Mouse (Mus musculus): Measurements from ENCODE around the gene Mthfd2.

The Mthfd2 gene

DNA sequence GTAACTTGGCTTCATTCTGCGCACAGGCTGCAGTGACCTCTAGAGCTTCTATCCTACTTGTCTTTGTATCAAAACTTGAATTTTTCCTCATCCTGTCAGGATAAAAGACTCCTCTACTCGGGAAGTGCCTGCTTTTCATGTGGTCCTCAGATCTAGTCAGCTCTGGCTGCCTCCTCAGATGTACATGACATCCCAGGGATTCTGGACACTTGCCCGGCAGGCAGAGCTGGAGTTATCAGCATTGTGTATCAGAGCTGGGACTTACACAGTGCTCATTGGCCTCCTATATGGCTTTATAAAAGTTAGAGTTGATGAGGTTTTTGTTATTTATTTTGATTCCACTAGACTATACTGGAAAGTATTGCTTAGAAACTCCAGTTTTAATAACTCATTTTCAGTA lies 15.7 kb upstream of the Mthfd2 start:
- DNase-seq (ENCODE audit: low read depth) = no peak

- DNase-seq (ENCODE audit: low read depth) = peak; percentile 38
Observed at GRCm38 (mm10) chr6:83327591-83328190, 2.0 kb upstream of the Mthfd2 start.

DNA sequence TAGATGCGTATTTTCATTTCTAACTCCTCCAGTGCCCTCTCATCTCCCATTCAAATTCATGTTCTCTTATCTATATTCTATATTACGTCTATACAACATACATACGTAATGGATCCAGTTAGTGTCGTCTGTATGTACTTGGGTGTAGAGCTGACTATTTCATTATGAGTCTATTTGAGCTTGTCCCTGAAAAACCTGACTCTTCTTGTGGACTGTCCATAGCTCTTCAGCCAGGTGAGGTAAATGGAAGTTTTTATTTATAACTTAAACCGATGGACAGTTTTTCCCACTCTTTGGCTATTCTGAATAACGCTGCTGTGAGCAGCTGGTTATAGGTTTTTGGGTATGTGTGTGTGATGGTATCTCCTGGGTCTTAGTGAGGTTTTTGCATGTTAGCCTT lies 1.1 kb upstream of the Mthfd2 start:
- DNase-seq (ENCODE audit: low read depth) = peak; percentile 54

DNA sequence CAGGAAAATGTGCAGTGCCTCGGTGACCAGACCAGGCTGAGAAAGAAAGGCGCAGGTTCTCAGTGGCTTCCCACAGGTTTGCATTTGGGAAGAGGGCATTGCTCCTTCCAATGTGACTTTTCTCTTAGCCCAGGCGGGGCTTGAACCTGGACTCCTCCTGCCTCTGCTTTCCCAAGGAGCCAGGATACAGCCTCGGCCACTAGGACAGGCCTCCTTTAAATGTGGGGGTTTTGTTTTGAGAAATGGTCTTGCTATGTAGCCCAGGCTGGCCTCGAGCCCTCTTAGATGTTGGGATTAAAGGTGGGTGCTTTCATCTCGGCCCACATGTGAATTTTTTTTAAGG lies 657 bp upstream of the Mthfd2 start:
- no peak for DNase-seq (ENCODE audit: low read depth)

- DNase-seq (ENCODE audit: low read depth) = no peak
Observed at GRCm38 (mm10) chr6:83323652-83324419, 1.9 kb downstream of the Mthfd2 start.

DNA sequence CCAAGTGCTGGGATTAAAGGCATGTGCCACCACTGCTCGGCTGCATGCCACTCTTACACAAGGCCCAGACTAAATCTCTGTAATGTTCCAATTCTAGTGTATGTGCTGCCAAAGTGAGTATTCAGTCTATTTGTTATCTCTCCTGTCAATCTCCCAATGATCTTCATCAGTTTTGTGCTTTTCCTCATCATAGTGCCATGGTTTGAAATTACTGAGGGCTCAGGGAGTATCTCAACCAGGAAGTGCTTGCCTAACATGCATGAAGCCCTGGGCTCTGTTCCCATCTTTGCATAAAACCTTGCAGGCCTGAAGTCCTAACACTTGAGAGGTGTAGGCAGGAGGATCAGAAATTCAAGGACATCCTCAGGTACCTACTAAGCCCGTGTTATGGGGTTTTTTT lies 2.9 kb downstream of the Mthfd2 start:
- no peak for DNase-seq (ENCODE audit: low read depth)

DNA sequence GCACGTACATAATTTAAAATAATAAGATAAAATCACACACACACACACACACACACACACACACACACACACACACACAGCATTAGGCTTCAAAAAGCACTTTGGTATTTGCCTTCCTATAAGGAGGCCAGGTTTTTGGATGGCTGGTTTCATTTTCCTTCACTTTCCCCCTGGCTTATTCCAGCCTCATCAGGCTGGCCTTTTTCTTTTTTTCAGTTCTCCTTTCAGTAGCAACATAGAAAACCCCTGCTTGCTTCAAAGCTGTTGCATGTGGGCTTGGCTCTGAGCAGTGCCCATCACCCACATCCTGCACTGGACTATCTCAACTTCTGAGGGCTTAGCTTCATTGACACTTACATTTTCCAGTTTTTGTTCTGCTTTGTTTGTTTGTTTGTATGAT lies 3.8 kb downstream of the Mthfd2 start:
- DNase-seq (ENCODE audit: low read depth) = no peak

GRCm38 (mm10) chr6:83317108-83317741 lies 8.5 kb downstream of the Mthfd2 start:
- peak; percentile 95 for DNase-seq (ENCODE audit: low read depth)

- DNase-seq (ENCODE audit: low read depth) = peak; percentile 53
Observed at GRCm38 (mm10) chr6:83316022-83316421, 9.7 kb downstream of the Mthfd2 start.

- DNase-seq (ENCODE audit: low read depth) = no peak
Observed at GRCm38 (mm10) chr6:83315293-83315692, 10.4 kb downstream of the Mthfd2 start.

GRCm38 (mm10) chr6:83312514-83312913 lies 13.2 kb downstream of the Mthfd2 start:
- peak; percentile 81 for DNase-seq (ENCODE audit: low read depth)

DNA sequence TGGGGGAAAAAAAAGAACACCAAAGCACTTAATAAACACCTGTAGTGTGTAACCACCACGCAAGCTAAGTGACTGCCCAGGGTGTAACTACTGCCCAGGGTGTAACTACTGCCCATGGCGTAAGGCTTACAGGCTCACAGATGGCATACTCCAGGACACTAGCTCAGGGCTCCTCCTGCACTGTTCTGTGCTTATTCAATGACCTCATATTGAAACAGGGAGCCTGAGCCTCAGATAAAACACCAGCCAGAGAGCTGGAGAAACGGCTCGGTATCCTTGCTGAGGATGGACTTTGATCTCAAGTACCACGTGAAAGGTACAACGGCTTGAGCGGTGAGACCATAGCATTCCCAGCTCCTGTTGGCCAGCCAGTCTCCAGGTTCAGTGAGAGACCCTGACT lies 13.7 kb downstream of the Mthfd2 start:
- DNase-seq (ENCODE audit: low read depth) = peak; percentile 66

DNA sequence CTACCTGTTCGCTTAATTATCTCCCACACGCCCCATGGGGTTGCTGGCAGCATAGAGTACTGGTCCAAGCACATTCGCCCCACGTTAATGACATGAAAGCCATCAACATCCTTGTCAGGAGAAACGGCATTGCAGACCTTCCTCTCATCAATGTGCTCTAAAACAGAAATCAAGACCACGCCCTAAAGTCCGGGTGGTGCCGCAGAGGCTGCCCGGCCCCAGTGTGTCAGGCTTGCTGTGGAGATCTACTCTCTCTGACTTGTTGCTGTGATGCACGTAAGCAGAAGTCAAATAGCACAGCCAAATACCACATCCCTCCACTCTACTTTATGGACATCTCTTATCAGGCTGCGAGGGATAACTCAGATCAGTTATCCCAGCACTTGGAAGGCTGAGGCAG lies 14.5 kb downstream of the Mthfd2 start:
- DNase-seq (ENCODE audit: low read depth) = peak; percentile 38

DNA sequence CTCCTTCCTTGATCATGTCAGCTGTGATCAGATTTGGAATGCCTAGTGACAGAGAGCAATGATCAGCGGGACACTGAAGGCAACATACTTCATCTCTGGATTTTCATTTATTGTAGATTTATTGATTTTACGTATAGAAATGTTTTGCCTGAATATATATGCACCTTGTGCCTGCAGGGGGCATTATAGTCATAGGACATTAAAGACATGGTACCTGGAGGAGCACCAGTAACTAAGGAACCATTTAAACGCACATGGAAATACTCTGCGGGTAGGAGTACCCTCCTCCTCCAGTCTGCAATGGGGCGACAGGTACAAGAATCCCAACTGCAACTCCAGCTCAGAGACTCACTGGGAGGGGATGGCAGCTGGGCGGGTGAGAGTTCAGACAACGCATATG lies 16.7 kb downstream of the Mthfd2 start:
- peak; percentile 67 for DNase-seq (ENCODE audit: low read depth)

GRCm38 (mm10) chr6:83302264-83302663 lies 23.4 kb downstream of the Mthfd2 start:
- DNase-seq (ENCODE audit: low read depth) = no peak

DNA sequence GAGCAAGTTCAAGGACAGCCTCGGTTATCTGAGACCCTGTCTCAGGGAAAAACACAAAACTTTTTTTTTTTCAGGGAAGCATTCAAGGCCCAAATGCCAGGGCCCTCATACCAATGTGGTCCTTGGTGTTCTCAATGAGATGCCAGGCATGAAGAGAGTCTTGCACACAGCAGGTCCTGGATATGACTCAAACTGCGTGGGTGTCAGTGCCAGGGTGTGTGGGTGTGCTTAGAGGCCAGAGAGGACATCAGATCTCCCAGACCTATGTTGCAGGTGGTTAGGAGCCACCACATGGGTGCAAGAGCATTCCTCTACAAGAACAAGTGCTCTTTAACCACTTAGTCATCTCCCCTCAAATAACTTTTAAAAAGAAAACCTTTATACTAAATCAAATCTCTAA lies 24.4 kb downstream of the Mthfd2 start:
- DNase-seq (ENCODE audit: low read depth) = no peak

DNA sequence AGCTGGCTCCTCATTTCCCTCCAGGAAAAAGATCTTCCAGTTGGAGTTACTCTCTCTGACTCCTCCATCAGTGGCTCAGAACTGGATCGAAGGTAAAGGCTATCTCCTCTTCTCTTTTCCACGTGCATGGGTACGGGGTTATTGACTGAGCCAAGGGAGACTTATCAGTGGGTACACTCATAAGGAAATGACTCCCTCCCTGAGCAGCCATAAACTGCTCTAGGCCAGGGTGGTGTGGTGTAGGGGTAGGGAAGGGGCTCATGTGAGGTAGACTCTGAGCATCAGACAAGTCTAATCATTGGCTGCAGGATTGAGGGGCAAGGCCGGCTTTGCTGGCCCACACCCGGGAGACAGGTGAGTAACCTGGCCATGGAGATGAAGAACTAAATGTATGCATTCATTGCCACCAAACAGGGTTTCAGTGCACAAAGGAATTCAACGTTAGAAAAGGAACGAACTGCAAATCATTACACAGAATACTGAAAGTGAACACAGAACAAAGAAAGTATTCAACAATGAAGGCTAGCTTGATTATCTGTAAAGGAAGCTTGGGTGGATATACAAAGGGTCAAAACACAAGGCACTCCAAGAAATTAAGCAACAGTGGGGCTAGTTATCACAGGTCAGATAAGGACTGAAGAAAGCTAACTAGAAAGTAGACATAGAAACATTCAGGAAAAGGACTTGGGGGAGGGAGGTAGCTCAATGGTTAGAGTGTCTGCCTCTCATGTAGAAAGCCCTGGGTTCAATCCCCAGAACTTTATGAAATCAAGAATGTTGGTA lies 25.1 kb downstream of the Mthfd2 start:
- DNase-seq (ENCODE audit: low read depth) = no peak

DNA sequence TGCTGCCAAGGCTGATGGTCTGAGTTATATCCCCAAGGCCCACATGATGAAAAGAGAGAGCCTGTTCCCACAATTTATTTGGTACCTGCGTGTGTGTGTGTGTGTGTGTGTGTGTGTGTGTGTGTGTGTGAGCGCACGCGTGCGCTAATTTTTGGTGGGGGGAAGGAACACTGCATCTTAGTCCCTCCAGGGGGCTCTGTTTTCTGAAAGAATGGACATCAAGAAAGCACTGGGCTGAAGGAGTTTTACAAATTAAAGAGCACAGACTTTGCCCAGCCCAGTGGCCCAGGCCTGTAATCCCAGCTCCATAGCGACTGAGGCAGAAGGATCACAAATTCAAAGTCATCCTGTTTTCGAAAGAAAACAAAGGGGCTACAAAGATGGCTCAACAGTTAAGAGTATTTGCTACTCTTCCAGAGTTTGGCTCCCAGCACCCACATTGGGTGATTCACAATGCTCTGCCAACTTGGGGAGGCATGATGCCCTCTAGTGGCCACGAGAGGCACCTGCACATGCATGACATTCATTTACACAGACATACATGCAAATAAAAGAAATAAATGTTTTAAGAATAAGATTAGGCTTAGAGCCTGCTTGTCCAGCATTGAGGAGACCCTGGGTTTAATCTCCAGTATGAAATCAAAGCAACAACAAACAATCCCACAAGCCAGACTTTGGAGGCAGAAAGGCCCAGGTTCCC lies 45.3 kb downstream of the Mthfd2 start:
- peak; percentile 54 for DNase-seq (ENCODE audit: low read depth)

DNA sequence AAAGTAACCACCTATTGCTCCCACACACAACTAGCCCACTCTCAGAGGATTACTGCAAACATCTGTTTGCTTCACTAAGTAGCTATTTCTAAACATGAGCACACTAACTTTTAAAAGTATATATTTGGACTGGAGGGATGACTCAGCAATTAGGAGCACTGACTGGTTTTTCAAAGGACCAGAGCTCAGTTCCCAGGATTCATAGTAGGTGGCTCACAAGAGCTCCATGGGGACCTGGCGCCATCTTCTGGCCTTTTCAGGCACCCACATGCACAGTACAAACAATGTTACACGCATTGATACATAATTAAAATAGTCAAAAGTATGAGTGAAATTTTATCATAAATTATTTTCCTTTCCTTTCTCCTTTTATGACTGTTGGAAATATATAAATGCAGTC lies 46.8 kb downstream of the Mthfd2 start:
- DNase-seq (ENCODE audit: low read depth) = peak; percentile 74

DNA sequence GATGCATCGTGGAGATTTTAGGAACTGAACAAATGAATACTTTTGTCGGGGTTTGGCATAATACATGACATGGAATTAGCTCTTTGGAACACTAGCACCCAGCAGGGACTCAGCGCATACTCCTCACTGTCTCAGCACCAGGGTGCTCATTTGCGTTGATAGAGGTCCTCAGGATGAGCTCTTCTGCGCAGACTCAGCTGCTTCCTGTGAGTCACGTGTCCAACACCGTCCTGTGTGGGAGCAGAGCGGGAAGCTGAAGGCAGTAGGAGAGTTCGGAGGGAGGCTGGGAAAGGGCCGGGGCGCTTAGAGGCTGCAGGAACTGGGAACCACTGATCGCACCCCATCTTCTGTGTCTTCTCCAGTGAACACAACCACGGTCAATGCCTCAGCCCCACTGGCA lies 48.6 kb downstream of the Mthfd2 start:
- DNase-seq (ENCODE audit: low read depth) = no peak

- DNase-seq (ENCODE audit: low read depth) = peak; percentile 70
Observed at GRCm38 (mm10) chr6:83273733-83274132, 52.0 kb downstream of the Mthfd2 start.
